Mouse (Mus musculus) CH12.LX (cell line): ENCODE results near the gene Cend1. TPM values are rescaled to one million over a fixed set of nuclear protein-coding genes. Genes with fewer than 3 reads are reported as not detected.

ENCODE experiments used
- DNase-seq: peaks from one replicate; pipeline ENCODE4 v3.0.0-alpha.2; 2013; ENCODE audit errors: extremely low read depth
- H3K27ac ChIP-seq: 2 replicates; pipeline ENCODE4 v1.5.1; 2012; ENCODE audit warnings: low read depth, mild to moderate bottlenecking, control low read depth, moderate library complexity; ENCODE audit not compliant: insufficient read depth
- H3K27me3 ChIP-seq: replicated peaks from 2 replicates; pipeline ENCODE3; 2012; ENCODE audit warnings: inconsistent platforms
- H3K36me3 ChIP-seq, 2 experiments: replicated peaks in 1 of 2; 2 replicates each; pipeline versions ENCODE3 to v1.6.1; 2012; ENCODE audit warnings: inconsistent platforms in 1 of 2, low read length in 1 of 2, mild to moderate bottlenecking in 1 of 2, mixed read lengths in 1 of 2, moderate library complexity in 1 of 2; ENCODE audit not compliant: control insufficient read depth in 1 of 2, insufficient read depth in 1 of 2
- H3K4me1 ChIP-seq, 2 experiments: 2 replicates each; pipeline ENCODE4 v1.6.1; 2012; ENCODE audit warnings: inconsistent platforms in 1 of 2, moderate library complexity in 1 of 2; ENCODE audit not compliant: insufficient read depth in 2 of 2, control insufficient read depth in 1 of 2
- H3K4me2 ChIP-seq: 2 replicates; pipeline ENCODE4 v1.6.1; 2012; ENCODE audit warnings: low read depth, mild to moderate bottlenecking, control low read depth; ENCODE audit not compliant: poor library complexity, insufficient read depth, severe bottlenecking
- H3K4me3 ChIP-seq, 3 experiments: fragments of 150-350 bp in 1 of 3; sonication (generic) in 1 of 3; replicated peaks in 1 of 3; 2 replicates each; pipeline versions ENCODE3 to v1.5.1; 2011 to 2012; ENCODE audit warnings: low read depth in 2 of 3, low read length in 2 of 3, mild to moderate bottlenecking in 2 of 3, moderate library complexity in 2 of 3, control low read depth in 1 of 3, improper control_type of control experiment in 1 of 3, inconsistent platforms in 1 of 3, mixed read lengths in 1 of 3; ENCODE audit not compliant: poor library complexity in 1 of 3
- H3K79me2 ChIP-seq: replicated peaks from 2 replicates; pipeline ENCODE4 v1.6.1; 2012; ENCODE audit warnings: mild to moderate bottlenecking, moderate library complexity; ENCODE audit not compliant: control insufficient read depth, poor library complexity, insufficient read depth, severe bottlenecking; ENCODE audit errors: extremely low read depth
- H3K9ac ChIP-seq: 2 replicates; pipeline ENCODE4 v1.6.1; 2012; ENCODE audit warnings: low read depth, mild to moderate bottlenecking, control low read depth, moderate library complexity; ENCODE audit not compliant: insufficient read depth
- H3K9me3 ChIP-seq: replicated peaks from 2 replicates; pipeline ENCODE3; 2012; ENCODE audit warnings: low read length, inconsistent platforms, mixed read lengths
- BHLHE40 ChIP-seq: IDR thresholded peaks from 2 replicates; pipeline ENCODE4 v1.6.1; 2011; ENCODE audit warnings: mild to moderate bottlenecking, low read depth, low read length, improper control_type of control experiment
- CHD1 ChIP-seq: IDR thresholded peaks from 2 replicates; pipeline ENCODE4 v1.6.1; 2012; ENCODE audit warnings: low read depth, low read length, improper control_type of control experiment, inconsistent platforms
- CHD2 ChIP-seq: IDR thresholded peaks from 2 replicates; pipeline ENCODE4 v1.6.1; 2011; ENCODE audit warnings: low read length, improper control_type of control experiment
- E2F4 ChIP-seq: IDR thresholded peaks from 2 replicates; pipeline ENCODE4 v1.6.1; 2011; ENCODE audit warnings: low read depth, low read length, improper control_type of control experiment; ENCODE audit not compliant: insufficient replicate concordance
- EP300 ChIP-seq: IDR thresholded peaks from 2 replicates; pipeline ENCODE4 v1.6.1; 2011; ENCODE audit warnings: low read length, improper control_type of control experiment
- ETS1 ChIP-seq: conservative IDR thresholded peaks from 2 replicates; pipeline ENCODE4 v1.6.1; 2012; ENCODE audit warnings: low read depth, mild to moderate bottlenecking, inconsistent platforms, low read length, improper control_type of control experiment, moderate library complexity
- GABPA ChIP-seq: IDR thresholded peaks from 2 replicates; pipeline ENCODE4 v1.6.1; 2012; ENCODE audit warnings: low read depth, low read length, improper control_type of control experiment, inconsistent platforms; ENCODE audit not compliant: insufficient replicate concordance
- HCFC1 ChIP-seq: IDR thresholded peaks from 2 replicates; pipeline ENCODE4 v1.6.1; 2012; ENCODE audit warnings: low read depth, mild to moderate bottlenecking, inconsistent platforms, low read length, improper control_type of control experiment
- IRF4 ChIP-seq: IDR thresholded peaks from 2 replicates; pipeline ENCODE4 v1.6.1; 2014; ENCODE audit warnings: low read depth, mild to moderate bottlenecking, inconsistent platforms, low read length, improper control_type of control experiment
- JUN ChIP-seq: IDR thresholded peaks from 2 replicates; pipeline ENCODE4 v1.6.1; 2011; ENCODE audit warnings: low read depth, mild to moderate bottlenecking, low read length, improper control_type of control experiment, moderate library complexity; ENCODE audit not compliant: insufficient read depth
- JUND ChIP-seq: conservative IDR thresholded peaks from 2 replicates; pipeline ENCODE4 v1.6.1; 2011; ENCODE audit warnings: low read depth, low read length, improper control_type of control experiment
- KAT2A ChIP-seq: IDR thresholded peaks from 2 replicates; pipeline ENCODE4 v1.6.1; 2012; ENCODE audit warnings: low read length, improper control_type of control experiment, inconsistent platforms; ENCODE audit not compliant: insufficient replicate concordance
- MAFK ChIP-seq: IDR thresholded peaks from 2 replicates; pipeline ENCODE4 v1.6.1; 2011; ENCODE audit warnings: low read length, improper control_type of control experiment; ENCODE audit not compliant: insufficient replicate concordance
- MAX ChIP-seq: IDR thresholded peaks from 2 replicates; pipeline ENCODE4 v1.6.1; 2011; ENCODE audit warnings: low read length, improper control_type of control experiment
- MAZ ChIP-seq: IDR thresholded peaks from 2 replicates; pipeline ENCODE4 v1.6.1; 2012; ENCODE audit warnings: low read depth, mild to moderate bottlenecking, inconsistent platforms, low read length, improper control_type of control experiment, moderate library complexity
- MXI1 ChIP-seq: IDR thresholded peaks from 2 replicates; pipeline ENCODE4 v1.6.1; 2011; ENCODE audit warnings: mild to moderate bottlenecking, low read depth, low read length, improper control_type of control experiment
- MYC ChIP-seq: IDR thresholded peaks from 2 replicates; pipeline ENCODE4 v1.6.1; 2011; ENCODE audit warnings: low read depth, mild to moderate bottlenecking, improper control_type of control experiment, low read length
- NELFE ChIP-seq: IDR thresholded peaks from 2 replicates; pipeline ENCODE4 v1.6.1; 2011; ENCODE audit warnings: low read depth, low read length, improper control_type of control experiment
- NRF1 ChIP-seq: IDR thresholded peaks from 2 replicates; pipeline ENCODE4 v1.6.1; 2014; ENCODE audit warnings: low read depth, mild to moderate bottlenecking, inconsistent platforms, low read length, improper control_type of control experiment, moderate library complexity
- PAX5 ChIP-seq: IDR thresholded peaks from 2 replicates; pipeline ENCODE4 v1.6.1; 2012; ENCODE audit warnings: low read length, inconsistent platforms, mixed read lengths
- POLR2A ChIP-seq: IDR thresholded peaks from 2 replicates; pipeline ENCODE4 v1.6.1; 2011; ENCODE audit warnings: low read depth, mild to moderate bottlenecking, improper control_type of control experiment, low read length
- RAD21 ChIP-seq: IDR thresholded peaks from 2 replicates; pipeline ENCODE4 v1.6.1; 2011; ENCODE audit warnings: low read depth, mild to moderate bottlenecking, low read length, improper control_type of control experiment, moderate library complexity
- RCOR1 ChIP-seq: conservative IDR thresholded peaks from 2 replicates; pipeline ENCODE4 v1.6.1; 2012; ENCODE audit warnings: low read depth, mild to moderate bottlenecking, inconsistent platforms, low read length, improper control_type of control experiment
- SIN3A ChIP-seq: IDR thresholded peaks from 2 replicates; pipeline ENCODE4 v1.6.1; 2012; ENCODE audit warnings: low read length, improper control_type of control experiment, inconsistent platforms
- SMC3 ChIP-seq: IDR thresholded peaks from 2 replicates; pipeline ENCODE4 v1.6.1; 2011; ENCODE audit warnings: low read depth, low read length, improper control_type of control experiment
- TBP ChIP-seq: conservative IDR thresholded peaks from 2 replicates; pipeline ENCODE4 v1.6.1; 2011; ENCODE audit warnings: low read depth, low read length, improper control_type of control experiment
- TCF12 ChIP-seq: IDR thresholded peaks from 2 replicates; pipeline ENCODE4 v1.6.1; 2014; ENCODE audit warnings: low read depth, mild to moderate bottlenecking, inconsistent platforms, low read length, improper control_type of control experiment
- UBTF ChIP-seq: IDR thresholded peaks from 2 replicates; pipeline ENCODE4 v1.6.1; 2012; ENCODE audit warnings: low read depth, mild to moderate bottlenecking, inconsistent platforms, low read length, improper control_type of control experiment, moderate library complexity
- USF1 ChIP-seq: IDR thresholded peaks from 2 replicates; pipeline ENCODE4 v1.6.1; 2014; ENCODE audit warnings: low read depth, mild to moderate bottlenecking, inconsistent platforms, low read length, improper control_type of control experiment
- USF2 ChIP-seq: conservative IDR thresholded peaks from 2 replicates; pipeline ENCODE4 v1.6.1; 2011; ENCODE audit warnings: low read depth, low read length, improper control_type of control experiment
- ZC3H11A ChIP-seq: IDR thresholded peaks from 2 replicates; pipeline ENCODE4 v1.6.1; 2012; ENCODE audit warnings: low read depth, mild to moderate bottlenecking, inconsistent platforms, low read length, improper control_type of control experiment
- ZKSCAN1 ChIP-seq: IDR thresholded peaks from 2 replicates; pipeline ENCODE4 v1.6.1; 2012; ENCODE audit warnings: low read depth, inconsistent platforms, low read length, improper control_type of control experiment, borderline replicate concordance
- ZMIZ1 ChIP-seq: IDR thresholded peaks from 2 replicates; pipeline ENCODE4 v1.6.1; 2012; ENCODE audit warnings: low read depth, mild to moderate bottlenecking, inconsistent platforms, low read length, improper control_type of control experiment
- ZNF384 ChIP-seq: IDR thresholded peaks from 2 replicates; pipeline ENCODE4 v1.6.1; 2012; ENCODE audit warnings: low read depth, low read length, improper control_type of control experiment, inconsistent platforms
- dilution Hi-C: fragments of 300-500 bp; cut with MboI; formaldehyde crosslinking; loops from 2 replicates; pipeline ENCODE4 v1.14.3; 2020; ENCODE audit warnings: low sequenced_read_pairs; ENCODE audit not compliant: extremely low pct_unique_long_range_greater_than_20kb, extremely low pct_ligation_motif_present
- in situ Hi-C: fragments of 300-500 bp; cut with MboI; formaldehyde crosslinking; loops from 3 replicates; pipeline ENCODE4 v1.14.3; 2019; ENCODE audit warnings: low sequenced_read_pairs, low pct_ligation_motif_present, low pct_unique_long_range_greater_than_20kb, mixed read lengths
- polyA plus RNA-seq: library from polyadenylated mRNA; unstranded; fragments of >175 nt; gene quantifications from 2 replicates; pipeline ENCODE4 v1.2.1, GENCODE M21; 2012; ENCODE audit warnings: low read depth; ENCODE audit not compliant: insufficient read length
- total RNA-seq, 2 experiments: library from RNA; depleted of rRNA; stranded (reverse); fragments of 300-350 nt in 1 of 2; fragments of >200 nt in 1 of 2; gene quantifications; 2 replicates each; pipeline ENCODE4 v1.2.3; 2012 to 2014

The Cend1 gene
- total and polyA plus RNA-seq, 3 experiments: not detected

DNA sequence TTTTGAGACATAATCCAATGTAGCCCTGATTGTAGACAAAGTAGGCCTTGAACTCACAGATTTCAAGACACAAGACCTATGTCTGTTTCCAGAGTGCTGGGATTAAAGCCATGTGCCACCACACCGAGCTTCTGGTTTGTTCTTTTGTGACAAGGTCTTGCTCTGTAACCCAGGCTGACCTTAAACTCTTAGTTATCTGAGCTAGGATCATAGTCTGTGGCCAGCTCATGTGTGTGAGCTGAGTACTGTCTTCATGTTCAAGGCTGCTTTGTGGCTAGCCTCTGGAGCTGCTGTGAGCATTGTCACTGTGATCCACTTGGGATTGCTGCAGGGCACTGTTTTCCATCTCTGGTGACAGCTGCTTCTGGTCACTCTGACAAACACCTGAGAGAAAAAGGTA, 33.9 kb downstream of the Cend1 start:
- peaks cover 31 to 48% of the 10 kb centered on the region in 2 experiments for H3K36me3 ChIP-seq
- in situ Hi-C loops (no loop called here), dilution Hi-C loops (no loop called here)
- H3K9ac ChIP-seq: no peak overlapping the region
- no peak overlapping the region for H3K4me3 ChIP-seq
- H3K9me3 ChIP-seq: no peaks in the 10 kb centered on the region
- H3K4me1 ChIP-seq: peaks cover 4 to 31% of the 10 kb centered on the region in 2 experiments
- no peak for TF ChIP-seq CHD1
- TF ChIP-seq UBTF: no peak
- no peak for TF ChIP-seq HCFC1
- no peak overlapping the region for H3K27ac ChIP-seq
- no peak overlapping the region for H3K4me2 ChIP-seq
- DNase-seq: no peak
- peaks cover 18% of the 10 kb centered on the region for H3K79me2 ChIP-seq
- H3K27me3 ChIP-seq: no peaks in the 10 kb centered on the region

DNA sequence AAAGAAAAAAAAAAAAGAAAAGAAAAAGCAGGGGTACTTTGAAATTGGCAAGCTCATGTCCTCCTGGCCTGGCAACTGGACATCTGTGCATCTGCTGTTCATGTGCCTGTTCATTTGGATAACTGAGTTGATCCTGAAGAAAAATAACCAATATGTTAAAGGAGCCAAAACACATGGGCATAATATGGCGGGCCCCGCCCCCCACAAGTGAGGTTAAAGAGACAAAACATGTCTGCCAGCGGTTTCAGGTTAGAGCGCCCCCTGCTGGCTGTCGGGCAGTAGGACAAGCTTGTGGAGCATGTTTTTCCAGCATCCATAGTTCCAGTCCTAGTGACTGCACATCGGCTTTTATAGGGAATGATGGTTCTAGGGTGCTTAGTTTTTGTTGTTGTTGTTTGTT, 34.5 kb downstream of the Cend1 start:
- Histone ChIP-seq H3K9me3 (no peaks in the 10 kb centered on the region), H3K4me3 (no peak overlapping the region), H3K9ac (no peak overlapping the region), H3K4me2 (no peak overlapping the region), H3K4me1 (peaks cover 4 to 31% of the 10 kb centered on the region in 2 experiments), H3K27me3 (peaks cover 4% of the 10 kb centered on the region), H3K79me2 (peaks cover 18% of the 10 kb centered on the region), H3K27ac (no peak overlapping the region), H3K36me3 (peaks cover 26 to 43% of the 10 kb centered on the region in 2 experiments)
- in situ Hi-C loops (no loop called here), dilution Hi-C loops (no loop called here)
- peak; percentile 84 for DNase-seq
- TF ChIP-seq ZKSCAN1 (no peak), E2F4 (no peak), PAX5 (no peak), USF2 (no peak), ZNF384 (peak; percentile 35; the same call in 1 of the 2 replicates), POLR2A (no peak), BHLHE40 (no peak), TCF12 (no peak), HCFC1 (no peak), MXI1 (peak; percentile 87), IRF4 (no peak), MYC (peak; percentile 56; the same call in 1 of the 2 replicates), GABPA (no peak), SIN3A (peak; percentile 66; the same call in 1 of the 2 replicates), NELFE (no peak), TBP (no peak), MAX (0 out of 2 replicates have a peak, but pooled peaks have one; percentile 17), EP300 (no peak), RCOR1 (no peak), MAFK (no peak), ZC3H11A (no peak), JUN (no peak), CHD2 (no peak), JUND (no peak), SMC3 (peak; percentile 37), RAD21 (peak; percentile 30), KAT2A (no peak), ZMIZ1 (no peak), MAZ (no peak), ETS1 (no peak), CHD1 (no peak), NRF1 (0 out of 2 replicates have a peak, but pooled peaks have one; percentile 15), USF1 (no peak)
